Mouse (Mus musculus): Measurements from ENCODE around the gene Xxylt1.

The Xxylt1 gene

DNA sequence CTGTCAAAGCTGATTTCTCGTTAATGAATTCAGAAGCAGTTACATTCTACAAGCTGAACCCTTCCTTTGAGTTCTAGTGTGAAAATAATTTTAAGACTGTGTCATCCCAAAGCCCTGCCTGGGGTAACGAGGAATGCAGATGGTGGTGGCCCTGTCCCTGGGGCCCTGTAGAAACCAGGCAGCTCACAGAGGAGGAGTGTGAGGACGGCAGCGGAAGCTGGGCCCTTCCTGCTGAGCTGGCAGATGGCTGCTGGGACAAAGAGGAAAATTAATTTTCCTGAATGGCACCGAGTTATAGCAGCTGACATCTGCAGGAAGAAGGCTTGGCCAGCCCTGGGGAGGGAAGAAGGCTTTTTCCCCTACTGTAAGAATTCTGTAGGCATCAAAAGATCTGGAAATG, 88.7 kb downstream of the Xxylt1 start:
- in situ Hi-C loops (cut with MboI, MseI), result no loop called here

DNA sequence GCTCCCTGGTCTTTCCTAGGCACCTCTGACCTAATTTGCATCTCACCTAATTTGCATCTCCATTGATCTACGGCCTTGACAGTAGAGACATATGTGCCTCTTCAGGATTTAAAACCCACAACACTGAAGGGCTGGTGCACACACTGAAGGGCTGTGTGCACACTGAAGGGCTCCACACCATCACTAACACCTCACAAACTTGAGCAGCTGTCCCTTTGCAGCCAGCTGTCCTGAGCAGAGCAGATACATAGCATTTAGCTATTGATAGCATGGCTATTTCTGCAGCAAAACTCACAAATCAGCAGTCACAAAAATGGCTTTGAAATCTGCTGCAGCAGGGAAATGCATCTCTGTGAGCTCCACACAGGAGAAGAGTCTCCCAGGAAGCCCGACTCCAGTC, 90.6 kb downstream of the Xxylt1 start:
- in situ Hi-C loops (cut with MboI, MseI), result no loop called here

DNA sequence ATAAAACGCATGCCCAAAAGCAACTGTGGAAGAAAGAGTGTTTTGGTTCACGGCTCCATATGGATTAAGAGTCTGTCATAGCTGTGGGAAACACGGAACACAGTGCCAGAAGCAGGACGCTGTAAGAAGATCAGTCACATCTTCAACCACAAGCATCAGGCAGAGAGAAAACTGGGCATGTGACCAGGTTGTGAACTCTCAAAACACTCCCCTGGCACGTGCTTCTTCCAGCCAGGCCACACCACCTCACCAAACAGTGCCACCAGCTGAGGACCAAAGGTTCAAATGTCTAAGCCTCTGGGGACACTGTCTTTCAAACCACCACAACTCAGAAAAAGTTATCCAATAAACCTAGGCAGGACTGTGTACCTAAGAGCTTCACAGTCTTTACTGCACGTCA, 93.0 kb downstream of the Xxylt1 start:
- in situ Hi-C loops (cut with MboI, MseI), result no loop called here

DNA sequence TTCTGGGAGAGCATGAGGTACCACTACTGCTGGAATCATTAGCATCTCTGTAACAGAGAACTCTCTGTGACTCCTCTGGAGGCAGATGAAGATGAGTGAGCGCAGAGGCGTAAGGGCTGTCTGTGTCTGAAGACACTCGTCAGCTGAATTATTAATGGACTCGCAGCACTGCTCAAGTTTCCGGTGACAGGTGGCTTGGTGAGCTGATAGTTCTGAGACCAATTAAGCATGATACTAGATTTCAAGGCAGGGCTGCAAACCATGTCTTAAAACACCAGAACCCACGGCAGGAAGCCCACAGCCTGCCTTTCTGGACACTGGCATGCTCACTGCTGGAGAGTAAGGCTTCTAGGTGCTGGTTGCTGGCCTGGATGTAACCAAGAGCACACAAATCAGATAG, 93.5 kb downstream of the Xxylt1 start:
- in situ Hi-C loops (cut with MboI, MseI), result no loop called here

DNA sequence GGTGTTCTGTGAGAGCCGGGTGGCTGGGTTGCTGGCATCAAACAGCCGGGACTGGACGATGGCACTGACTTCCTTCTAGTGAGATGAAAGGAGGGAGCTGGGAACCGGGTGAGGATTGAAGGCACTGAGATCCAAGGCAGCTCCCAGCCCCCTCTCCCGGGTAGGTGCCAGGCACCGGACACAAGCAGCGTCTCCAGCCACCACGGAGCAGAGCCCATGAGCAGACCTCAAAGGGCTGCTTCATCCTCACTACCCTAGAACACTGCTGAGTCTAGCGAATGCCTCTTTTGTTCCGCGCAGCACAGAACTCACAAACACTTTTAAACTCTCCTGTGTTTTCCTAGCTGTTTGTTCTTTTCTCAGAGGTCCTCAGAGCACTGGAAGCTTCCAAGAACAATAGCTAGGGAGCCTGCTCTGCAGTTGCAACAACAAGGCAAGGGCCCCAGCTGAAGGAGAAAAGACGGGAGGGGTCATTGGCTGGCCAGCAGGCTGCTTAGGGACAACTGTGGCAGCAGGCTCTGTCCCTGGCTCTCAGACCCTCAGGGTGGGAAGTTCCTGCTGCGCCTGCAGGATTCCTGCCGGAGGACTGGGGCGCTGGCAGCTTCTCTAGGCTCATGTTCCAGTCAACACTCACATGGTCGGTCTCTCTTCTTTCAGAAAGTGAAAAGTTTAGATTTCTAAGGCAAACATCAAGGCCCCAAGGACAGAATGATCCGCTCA, 96.2 kb downstream of the Xxylt1 start:
- in situ Hi-C loops (cut with MboI, MseI), result no loop called here

DNA sequence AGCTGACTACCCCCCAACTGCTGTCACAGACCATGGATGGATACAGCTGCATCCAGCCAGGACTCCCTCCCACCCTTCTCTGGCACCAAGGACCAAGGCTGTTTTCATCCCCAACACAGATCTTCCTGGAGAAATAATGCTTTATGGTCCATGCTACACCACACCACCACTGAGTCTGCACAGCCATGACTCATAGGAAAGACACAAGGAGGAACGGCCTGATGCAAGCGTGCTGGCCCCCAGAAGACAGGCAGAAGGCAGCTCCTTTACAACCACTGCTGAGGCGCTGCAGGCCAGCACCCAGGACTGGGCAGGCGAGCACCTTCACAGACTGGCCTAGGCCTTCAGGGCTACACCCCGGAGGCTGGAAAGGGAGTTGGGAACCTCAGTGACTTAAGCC, 97.1 kb downstream of the Xxylt1 start:
- in situ Hi-C loops (cut with MboI, MseI), result no loop called here

DNA sequence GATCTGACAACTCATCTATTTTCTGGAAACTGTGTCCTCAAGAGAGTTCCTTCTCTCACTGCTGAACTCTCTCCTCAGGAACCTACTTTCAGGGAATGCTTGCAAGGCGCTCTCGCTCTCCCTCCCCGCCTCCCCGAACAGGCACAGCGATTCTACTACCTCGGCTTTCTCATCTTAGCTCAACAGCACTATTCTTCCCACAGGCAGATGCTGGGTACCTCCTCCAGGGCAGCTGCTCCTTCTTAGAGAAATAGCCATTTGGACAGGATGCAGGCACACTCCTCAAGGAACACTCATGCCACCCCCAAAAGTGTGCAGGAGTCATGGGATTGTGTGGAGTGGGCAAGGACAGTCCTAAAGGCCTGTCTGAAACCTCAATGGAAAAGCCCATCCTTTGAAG, 97.5 kb downstream of the Xxylt1 start:
- in situ Hi-C loops (cut with MboI, MseI), result no loop called here

DNA sequence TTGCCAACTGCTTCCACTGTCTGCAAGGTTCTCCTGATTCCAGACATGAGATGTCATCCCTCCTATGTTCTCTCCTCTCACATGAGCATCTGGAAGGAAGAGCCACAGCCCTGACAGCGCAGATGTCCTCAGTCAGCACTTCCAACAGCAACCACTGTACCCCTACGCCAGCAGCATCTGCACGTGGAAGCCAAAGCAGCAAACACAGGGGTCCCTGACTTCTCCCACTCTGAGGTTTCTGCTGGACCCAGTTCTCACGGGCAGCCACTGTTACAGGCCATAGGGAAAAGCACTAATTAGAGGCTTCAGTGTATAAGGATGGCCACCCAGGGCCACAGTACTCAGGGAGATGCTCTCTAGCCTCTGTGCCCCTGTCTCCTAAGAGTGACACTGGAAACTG, 98.0 kb downstream of the Xxylt1 start:
- in situ Hi-C loops (cut with MboI, MseI), result no loop called here

DNA sequence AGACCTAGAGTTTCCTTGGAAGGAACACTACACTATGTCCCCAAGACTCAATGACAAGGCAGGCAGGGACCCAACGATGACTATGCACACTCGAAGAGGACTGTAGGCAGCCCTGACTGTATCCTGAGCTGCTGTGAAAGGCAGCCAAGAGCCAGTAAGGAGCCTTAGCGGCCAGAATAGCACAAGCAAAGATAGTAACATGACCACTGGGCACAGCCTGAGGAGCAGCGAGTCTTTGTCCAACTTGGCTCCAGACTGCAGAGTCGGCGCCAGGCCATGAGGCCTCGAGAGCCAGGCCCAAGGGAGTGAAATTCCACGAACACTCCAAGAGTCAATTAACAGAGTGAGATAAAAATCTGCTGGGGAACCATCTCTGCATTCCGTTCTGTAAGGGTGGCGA, 99.9 kb downstream of the Xxylt1 start:
- in situ Hi-C loops (cut with MboI, MseI), result no loop called here

DNA sequence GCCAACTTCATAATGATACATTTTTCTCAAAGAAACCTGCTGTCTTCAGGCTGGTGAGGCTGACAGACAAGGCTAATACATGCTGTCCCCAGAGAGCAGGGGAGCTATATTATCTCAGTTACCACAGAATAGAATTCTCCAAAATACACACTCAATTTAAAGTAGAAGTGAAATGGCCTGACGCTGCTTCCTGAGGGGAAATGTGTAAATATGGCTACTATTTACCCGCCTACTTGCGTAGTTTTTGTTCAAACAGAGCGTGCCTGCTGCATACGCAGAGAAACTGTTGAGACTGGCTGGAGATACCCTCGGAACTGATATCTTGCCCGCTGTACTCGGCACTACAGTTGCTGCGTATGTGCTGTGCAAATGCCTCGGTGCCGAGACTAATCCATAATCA, 101.3 kb downstream of the Xxylt1 start:
- in situ Hi-C loops (cut with MboI, MseI), result loop anchor here (10.0 kb wide), 1 partner anchor 375 kb away; no protein-coding TSS in a partner anchor

DNA sequence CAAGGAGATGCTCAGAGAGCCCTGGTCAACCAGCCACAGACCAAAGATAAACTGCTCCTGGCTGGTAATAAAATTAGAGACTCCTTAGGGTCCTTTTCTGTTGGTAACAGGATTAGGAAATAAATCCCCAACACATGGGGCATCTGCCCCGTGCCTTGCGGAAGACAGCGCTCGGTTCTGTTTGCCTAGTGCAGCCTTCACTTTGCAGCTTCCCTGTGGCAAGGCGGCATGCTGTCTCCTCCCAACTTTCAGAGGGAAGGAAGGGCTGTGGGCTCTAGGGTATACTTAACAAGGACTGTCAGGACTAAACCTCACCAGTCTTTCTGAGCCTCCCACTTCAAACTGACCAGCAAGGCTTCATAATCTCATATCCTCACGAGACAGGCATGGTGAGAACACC, 103.5 kb downstream of the Xxylt1 start:
- in situ Hi-C loops (cut with MboI, MseI), result loop anchor here (10.0 kb wide), 1 partner anchor 373 kb away; no protein-coding TSS in a partner anchor

DNA sequence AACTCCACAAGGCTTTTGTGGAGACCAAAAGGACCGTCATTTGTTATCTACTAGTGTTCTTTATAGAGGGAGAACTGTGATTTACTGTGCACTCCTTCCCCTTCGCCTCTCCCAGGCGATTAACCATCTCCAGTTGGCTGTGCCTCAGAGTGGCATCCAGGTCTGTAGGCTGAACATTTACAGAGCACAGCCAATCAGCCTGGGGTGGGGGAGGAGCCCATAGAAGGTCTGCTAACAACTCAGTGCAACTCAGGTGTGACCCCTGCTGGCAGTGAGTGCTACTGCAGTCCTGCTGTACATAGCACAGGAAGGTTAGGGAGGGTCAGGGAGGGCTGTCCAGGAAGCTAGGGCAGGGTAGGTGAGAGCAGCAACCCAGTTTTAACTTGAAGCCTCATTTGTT, 104.0 kb downstream of the Xxylt1 start:
- in situ Hi-C loops (cut with MboI, MseI), result loop anchor here (10.0 kb wide), 1 partner anchor 372 kb away; no protein-coding TSS in a partner anchor

DNA sequence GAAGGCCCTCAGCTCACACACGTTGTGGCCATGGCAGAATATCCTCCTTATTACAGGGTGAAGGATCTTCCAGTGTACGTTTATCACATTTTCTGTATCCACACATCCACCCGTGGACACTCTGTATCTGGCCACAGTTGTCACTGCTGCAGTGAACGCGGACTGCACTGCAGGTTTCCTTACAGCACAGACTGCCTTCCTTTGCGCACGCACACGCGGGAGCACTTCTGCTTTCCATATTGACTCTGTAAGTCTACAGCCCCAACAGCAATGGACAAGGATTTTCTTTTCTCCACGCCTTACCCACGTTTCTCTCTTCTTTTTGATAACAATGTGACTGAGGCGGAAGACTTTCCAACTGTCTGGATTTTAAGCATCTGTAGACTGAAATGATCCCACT, 106.7 kb downstream of the Xxylt1 start:
- in situ Hi-C loops (cut with MboI, MseI), result loop anchor here (10.0 kb wide), 1 partner anchor 370 kb away; no protein-coding TSS in a partner anchor

DNA sequence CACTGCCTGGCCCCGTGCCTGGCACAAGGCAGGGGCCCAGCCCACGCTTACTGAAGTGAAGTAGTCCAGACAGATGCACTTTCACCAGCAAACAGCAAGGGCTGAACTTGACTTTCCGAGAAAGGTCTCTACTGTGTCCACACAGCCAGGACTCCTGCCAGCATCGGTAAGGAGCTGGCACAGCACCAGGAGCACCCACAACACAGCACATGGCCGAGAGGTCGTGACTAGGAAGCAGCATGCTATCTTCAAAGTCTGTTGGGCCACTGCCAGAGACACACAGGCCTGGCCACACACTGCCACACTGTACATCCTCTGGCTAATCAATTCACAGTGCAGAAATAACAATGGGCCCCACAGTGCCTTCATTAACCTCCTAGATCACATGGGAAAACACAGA, 107.8 kb downstream of the Xxylt1 start:
- in situ Hi-C loops (cut with MboI, MseI), result loop anchor here (10.0 kb wide), 1 partner anchor 369 kb away; no protein-coding TSS in a partner anchor

DNA sequence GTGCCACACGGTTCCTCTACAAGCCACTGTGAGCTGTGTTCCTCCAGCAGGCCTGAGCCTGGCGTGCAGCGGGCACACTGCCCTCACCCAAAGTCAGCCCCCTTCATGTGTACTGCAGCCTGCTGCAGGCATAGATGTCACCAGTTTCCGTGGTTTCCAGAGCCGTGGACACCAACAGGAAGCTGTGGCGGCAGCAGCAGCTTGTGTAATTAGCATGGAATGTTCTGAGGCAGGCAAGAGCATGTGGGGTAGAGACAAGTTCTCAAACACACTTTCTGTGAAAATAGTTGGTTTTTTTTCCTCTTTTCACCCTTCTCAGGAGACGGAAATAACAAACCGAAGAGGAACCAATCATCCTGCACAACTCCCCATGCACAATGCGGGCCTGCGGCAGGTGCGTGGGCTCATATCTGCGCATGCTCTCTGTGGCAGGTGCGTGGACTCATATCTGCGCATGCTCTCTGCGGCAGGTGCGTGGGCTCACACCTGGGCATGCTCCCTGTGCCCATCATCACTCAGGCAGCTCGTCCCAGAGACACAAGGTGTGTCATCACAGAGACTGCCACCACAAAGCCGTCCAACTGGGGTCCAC, 109.2 kb downstream of the Xxylt1 start:
- in situ Hi-C loops (cut with MboI, MseI), result loop anchor here (10.0 kb wide), 1 partner anchor 367 kb away; no protein-coding TSS in a partner anchor

DNA sequence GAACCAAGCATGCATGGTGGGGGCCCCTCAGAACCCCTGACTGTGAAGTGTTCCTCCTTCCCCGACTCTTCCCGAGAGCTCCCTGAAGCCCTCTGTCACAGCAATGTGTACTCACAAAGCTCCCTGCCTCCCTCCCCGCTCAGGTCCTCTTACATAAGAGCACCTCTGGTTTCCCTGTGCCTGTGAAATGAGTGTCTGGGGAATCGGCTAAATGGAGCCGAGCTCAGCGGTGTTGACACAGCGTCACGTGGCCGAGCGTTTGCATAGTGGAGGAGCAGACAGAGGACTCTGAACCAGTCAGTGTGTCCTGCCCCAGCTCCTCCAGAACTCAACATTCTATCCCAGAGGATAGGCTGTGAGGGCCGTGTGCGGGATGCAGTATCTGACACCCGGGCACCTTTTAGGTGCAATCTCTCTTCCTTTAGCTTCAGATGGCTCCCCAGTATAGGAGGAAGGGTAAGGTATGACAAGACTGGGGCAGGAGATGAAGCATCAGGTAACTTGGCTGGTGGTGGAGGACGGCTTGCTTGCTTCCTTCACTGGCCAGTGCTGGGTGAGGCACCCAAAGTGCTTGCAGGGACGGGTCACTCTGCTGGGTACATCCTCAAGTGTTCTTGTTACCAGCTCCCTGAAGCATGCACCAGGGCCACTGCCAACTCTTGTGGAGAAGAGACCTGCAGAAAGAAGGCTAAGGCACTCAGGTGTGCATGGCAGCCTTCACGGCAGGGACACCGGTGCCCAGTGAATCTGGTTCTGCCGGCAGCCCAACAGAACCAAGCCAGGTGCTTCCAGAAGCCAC, 111.8 kb downstream of the Xxylt1 start:
- in situ Hi-C loops (cut with MboI, MseI), result loop anchor here (10.0 kb wide), 1 partner anchor 365 kb away; no protein-coding TSS in a partner anchor

DNA sequence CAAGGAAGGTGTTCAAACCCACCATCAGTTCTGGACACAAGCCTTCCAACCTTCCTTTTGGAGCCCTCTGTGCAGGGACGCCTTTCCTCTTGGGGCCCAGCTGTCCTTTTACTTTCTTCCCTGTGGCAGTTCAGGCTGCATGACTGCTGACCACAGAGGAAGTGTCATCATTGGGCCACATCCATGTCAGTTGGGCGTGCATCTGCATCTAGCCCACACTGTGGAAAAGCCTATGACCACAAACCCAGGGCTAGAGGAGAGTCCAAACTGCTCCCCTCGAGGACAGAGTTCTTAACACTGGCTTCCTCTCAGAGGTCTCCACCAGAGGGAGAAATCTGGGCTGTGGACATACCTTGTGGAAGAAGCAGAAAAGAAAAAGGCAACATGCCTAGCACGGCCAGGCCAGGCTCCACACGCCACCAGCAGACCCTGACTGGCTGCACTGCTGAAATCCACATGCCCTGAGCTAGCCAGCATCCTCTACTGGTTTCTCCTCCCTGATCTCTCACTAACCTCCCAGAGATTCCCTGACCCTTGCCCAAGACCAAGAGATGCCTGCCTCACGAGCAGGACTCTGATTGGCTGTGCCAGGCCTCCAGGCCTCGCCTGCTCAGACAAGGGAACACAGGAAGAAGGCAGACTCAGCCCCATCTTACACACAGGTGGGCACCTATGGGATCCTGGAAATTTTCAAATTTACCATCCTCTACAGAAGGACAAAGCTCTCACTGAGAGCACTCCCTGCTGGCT, 112.7 kb downstream of the Xxylt1 start:
- in situ Hi-C loops (cut with MboI, MseI), result no loop called here

DNA sequence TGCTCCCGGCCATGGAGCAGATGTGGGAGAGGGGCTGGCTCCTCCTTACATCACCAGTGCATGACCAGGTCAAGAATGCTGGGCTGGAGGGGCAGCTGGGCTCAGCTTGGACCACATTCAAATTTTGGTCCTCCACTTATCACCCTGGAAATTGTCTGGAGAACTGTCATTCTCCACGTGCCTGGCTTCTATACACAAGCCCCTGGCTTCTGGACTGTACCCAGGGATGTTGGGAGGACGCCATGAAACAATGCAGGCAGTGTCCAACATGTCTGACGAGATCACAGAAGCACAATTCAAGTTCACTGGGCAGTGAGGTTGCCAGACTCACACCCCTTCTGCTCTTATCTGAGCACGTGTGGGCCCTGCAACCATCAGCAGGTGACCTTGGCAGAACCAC, 114.5 kb downstream of the Xxylt1 start:
- in situ Hi-C loops (cut with MboI, MseI), result no loop called here

DNA sequence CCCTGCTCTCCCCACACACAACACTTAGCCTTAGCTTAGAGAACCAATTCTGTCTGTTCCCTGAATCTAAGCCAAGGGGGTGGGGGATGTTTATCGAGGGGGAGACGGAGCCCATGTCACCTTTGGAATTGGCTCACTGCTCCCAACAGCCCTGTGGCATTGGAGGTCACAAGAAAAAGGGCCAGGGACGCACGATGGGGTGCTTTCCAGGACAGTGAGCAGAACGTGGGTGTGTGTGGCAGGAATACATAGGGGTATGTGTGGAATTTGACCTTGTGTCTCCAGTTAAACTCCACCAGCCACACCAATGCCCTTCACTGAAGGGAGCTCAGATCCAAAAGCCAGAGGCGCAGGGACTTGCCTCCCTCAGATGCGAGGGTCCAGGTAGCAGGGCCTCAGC, 116.3 kb downstream of the Xxylt1 start:
- in situ Hi-C loops (cut with MboI, MseI), result no loop called here

DNA sequence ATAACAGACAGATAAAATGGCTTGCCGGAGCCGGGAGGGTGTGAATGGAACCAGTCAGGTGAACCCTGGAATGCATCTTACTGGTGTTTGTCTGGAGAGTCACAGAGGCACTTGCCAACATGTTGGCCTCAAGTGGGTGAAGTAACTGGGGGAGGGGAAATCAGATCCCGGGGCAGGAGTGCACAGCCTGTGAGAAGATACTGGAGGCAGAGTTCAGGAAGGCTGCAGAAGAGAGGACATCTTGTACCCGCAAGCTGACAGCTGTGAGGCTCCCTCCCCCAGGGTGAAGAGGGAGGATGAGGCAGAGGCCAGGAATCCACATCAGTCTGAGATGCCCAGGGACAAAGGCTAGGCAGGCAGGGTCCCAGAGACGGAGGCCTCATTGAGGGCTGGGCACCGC, 116.8 kb downstream of the Xxylt1 start:
- in situ Hi-C loops (cut with MboI, MseI), result no loop called here

DNA sequence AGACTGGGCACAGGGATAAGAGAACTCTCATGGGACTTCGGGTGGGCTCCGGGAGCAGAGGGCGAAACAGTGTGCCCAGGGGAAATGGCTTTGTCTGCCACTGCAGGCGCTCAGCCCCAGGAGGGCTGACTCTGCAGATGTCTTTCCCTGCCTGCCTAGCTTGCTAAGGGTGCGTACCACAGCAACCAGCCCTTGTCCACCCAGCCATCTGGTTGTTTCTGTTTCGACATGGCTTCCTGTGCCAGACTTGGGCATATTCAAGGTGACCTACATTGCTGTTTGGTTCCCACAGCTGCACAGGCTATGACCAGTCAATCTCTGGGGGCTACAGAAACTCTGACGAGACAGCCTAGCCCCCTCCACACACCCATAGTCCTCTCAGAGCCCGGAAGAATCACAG, 118.7 kb downstream of the Xxylt1 start:
- in situ Hi-C loops (cut with MboI, MseI), result no loop called here

DNA sequence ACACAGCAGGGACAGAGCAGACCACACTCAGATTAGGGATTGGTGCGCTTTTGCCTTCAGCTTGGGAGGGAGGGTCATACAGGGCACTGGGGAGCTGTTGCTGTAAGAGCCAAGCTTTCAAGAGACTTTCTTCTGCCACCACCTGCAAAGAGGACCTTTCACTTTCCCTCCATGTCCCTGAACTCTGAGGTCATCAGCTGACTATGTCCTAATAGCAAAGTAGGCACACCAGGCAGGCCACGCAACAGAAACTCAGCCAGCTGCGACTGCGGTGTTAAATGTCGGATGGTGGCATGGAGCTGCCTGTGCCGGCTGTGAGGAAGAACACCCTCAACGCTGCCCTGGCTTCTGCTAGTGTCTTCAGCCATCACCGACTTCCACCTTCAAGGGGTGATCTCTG, 120.1 kb downstream of the Xxylt1 start:
- in situ Hi-C loops (cut with MboI, MseI), result no loop called here
